Mouse (Mus musculus): Measurements from ENCODE around the gene Col24a1. TPM values are rescaled to one million over a fixed set of nuclear protein-coding genes. Genes with fewer than 3 reads are reported as not detected.

The Col24a1 gene
- polyA plus RNA-seq, 1 experiment from 2014 or later: 0.91 TPM

- H3K36me3 ChIP-seq: no peaks in the 10 kb centered on the region
- no peak overlapping the region for H3K9ac ChIP-seq
- H3K4me3 ChIP-seq: no peak overlapping the region
- H3K27ac ChIP-seq (replicated peaks): no peak overlapping the region
- H3K27me3 ChIP-seq (replicated peaks): no peaks in the 10 kb centered on the region
- H3K4me1 ChIP-seq: peaks cover 6% of the 10 kb centered on the region; the same call in 1 of the 2 replicates
- H3K4me2 ChIP-seq: no peak overlapping the region
- H3K9me3 ChIP-seq: no peaks in the 10 kb centered on the region
- WGBS: 67% methylated on average over 5 of the region's 5 CpGs
- no peak for ATAC-seq (ENCODE audit: extremely low read depth, insufficient number of reproducible peaks, low FRiP score, low TSS enrichment)
Observed at GRCm38 (mm10) chr3:145514197-145514596, 221.9 kb downstream of the Col24a1 start.

- Histone ChIP-seq H3K4me1 (peaks cover 4% of the 10 kb centered on the region; the same call in 1 of the 2 replicates), H3K9me3 (0 out of 2 replicates have a peak, but pooled peaks cover 2% of the 10 kb centered on the region), H3K4me3 (no peak overlapping the region), H3K27ac (replicated peaks) (no peak overlapping the region), H3K9ac (no peak overlapping the region), H3K27me3 (replicated peaks) (no peaks in the 10 kb centered on the region), H3K4me2 (no peak overlapping the region), H3K36me3 (no peaks in the 10 kb centered on the region)
- ATAC-seq (ENCODE audit: extremely low read depth, insufficient number of reproducible peaks, low FRiP score, low TSS enrichment): no peak
- WGBS: 41% methylated on average over 7 of the region's 7 CpGs
Observed at GRCm38 (mm10) chr3:145521528-145522080, 229.3 kb downstream of the Col24a1 start.

- H3K4me3 ChIP-seq: no peak overlapping the region
- H3K4me2 ChIP-seq: no peak overlapping the region
- H3K27ac ChIP-seq (replicated peaks): no peak overlapping the region
- no peak for ATAC-seq (ENCODE audit: extremely low read depth, insufficient number of reproducible peaks, low FRiP score, low TSS enrichment)
- WGBS: 70% methylated on average over 2 of the region's 2 CpGs
- H3K36me3 ChIP-seq: no peaks in the 10 kb centered on the region
- H3K27me3 ChIP-seq (replicated peaks): no peaks in the 10 kb centered on the region
- H3K9me3 ChIP-seq: 0 out of 2 replicates have a peak, but pooled peaks cover 2% of the 10 kb centered on the region
- H3K9ac ChIP-seq: no peak overlapping the region
- no peaks in the 10 kb centered on the region for H3K4me1 ChIP-seq
Observed at GRCm38 (mm10) chr3:145522311-145522710, 230.0 kb downstream of the Col24a1 start.

GRCm38 (mm10) chr3:145525266-145525665 lies 233.0 kb downstream of the Col24a1 start:
- no peaks in the 10 kb centered on the region for H3K9me3 ChIP-seq
- ATAC-seq (ENCODE audit: extremely low read depth, insufficient number of reproducible peaks, low FRiP score, low TSS enrichment): no peak
- no peak overlapping the region for H3K4me2 ChIP-seq
- WGBS: 82% methylated on average over 4 of the region's 4 CpGs
- H3K4me3 ChIP-seq: no peak overlapping the region
- H3K27me3 ChIP-seq (replicated peaks): no peaks in the 10 kb centered on the region
- H3K9ac ChIP-seq: no peak overlapping the region
- H3K36me3 ChIP-seq: no peaks in the 10 kb centered on the region
- H3K4me1 ChIP-seq: no peaks in the 10 kb centered on the region
- H3K27ac ChIP-seq (replicated peaks): no peak overlapping the region

GRCm38 (mm10) chr3:145537870-145538269 lies 245.6 kb downstream of the Col24a1 start:
- no peaks in the 10 kb centered on the region for H3K36me3 ChIP-seq
- no peak overlapping the region for H3K9ac ChIP-seq
- no peak overlapping the region for H3K27ac ChIP-seq (replicated peaks)
- no peaks in the 10 kb centered on the region for H3K4me1 ChIP-seq
- ATAC-seq (ENCODE audit: extremely low read depth, insufficient number of reproducible peaks, low FRiP score, low TSS enrichment): no peak
- no peak overlapping the region for H3K4me3 ChIP-seq
- no peak overlapping the region for H3K4me2 ChIP-seq
- 0 out of 2 replicates have a peak, but pooled peaks cover 3% of the 10 kb centered on the region for H3K9me3 ChIP-seq
- 84% methylated on average over 1 of the region's 1 CpGs for WGBS
- no peaks in the 10 kb centered on the region for H3K27me3 ChIP-seq (replicated peaks)

GRCm38 (mm10) chr3:145548441-145549415 lies 256.5 kb downstream of the Col24a1 start:
- Histone ChIP-seq H3K4me3 (no peak overlapping the region), H3K27ac (replicated peaks) (no peak overlapping the region), H3K4me2 (no peak overlapping the region), H3K27me3 (replicated peaks) (no peaks in the 10 kb centered on the region), H3K9me3 (no peaks in the 10 kb centered on the region), H3K36me3 (no peaks in the 10 kb centered on the region), H3K4me1 (no peaks in the 10 kb centered on the region), H3K9ac (no peak overlapping the region)
- no peak for ATAC-seq (ENCODE audit: extremely low read depth, insufficient number of reproducible peaks, low FRiP score, low TSS enrichment)
- 71% methylated on average over 10 of the region's 10 CpGs for WGBS

- no peak overlapping the region for H3K4me3 ChIP-seq
- 67% methylated on average over 3 of the region's 3 CpGs for WGBS
- H3K9me3 ChIP-seq: no peaks in the 10 kb centered on the region
Observed at GRCm38 (mm10) chr3:145550216-145550615, 257.9 kb downstream of the Col24a1 start.

GRCm38 (mm10) chr3:145554388-145554787 lies 262.1 kb downstream of the Col24a1 start:
- H3K27ac ChIP-seq (replicated peaks): no peak overlapping the region
- H3K4me1 ChIP-seq: no peaks in the 10 kb centered on the region
- no peaks in the 10 kb centered on the region for H3K27me3 ChIP-seq (replicated peaks)
- H3K4me2 ChIP-seq: no peak overlapping the region
- no peak for ATAC-seq (ENCODE audit: extremely low read depth, insufficient number of reproducible peaks, low FRiP score, low TSS enrichment)
- no peak overlapping the region for H3K4me3 ChIP-seq
- no peaks in the 10 kb centered on the region for H3K9me3 ChIP-seq
- H3K9ac ChIP-seq: no peak overlapping the region
- WGBS: 67% methylated on average over 2 of the region's 2 CpGs
- no peaks in the 10 kb centered on the region for H3K36me3 ChIP-seq

More at GRCm38 (mm10) chr3:145550216-145550615, 257.9 kb downstream of the Col24a1 start:
- Histone ChIP-seq H3K27ac (replicated peaks) (no peak overlapping the region), H3K4me2 (no peak overlapping the region), H3K9ac (no peak overlapping the region), H3K36me3 (no peaks in the 10 kb centered on the region), H3K27me3 (replicated peaks) (no peaks in the 10 kb centered on the region), H3K4me1 (no peaks in the 10 kb centered on the region)
- ATAC-seq (ENCODE audit: extremely low read depth, insufficient number of reproducible peaks, low FRiP score, low TSS enrichment): no peak

- no peak overlapping the region for H3K4me2 ChIP-seq
- 82% methylated on average over 10 of the region's 10 CpGs for WGBS
- no peaks in the 10 kb centered on the region for H3K27me3 ChIP-seq (replicated peaks)
- H3K9ac ChIP-seq: no peak overlapping the region
- ATAC-seq (ENCODE audit: extremely low read depth, insufficient number of reproducible peaks, low FRiP score, low TSS enrichment): no peak
- H3K9me3 ChIP-seq: no peaks in the 10 kb centered on the region
- no peak overlapping the region for H3K4me3 ChIP-seq
- H3K4me1 ChIP-seq: no peaks in the 10 kb centered on the region
- no peaks in the 10 kb centered on the region for H3K36me3 ChIP-seq
- no peak overlapping the region for H3K27ac ChIP-seq (replicated peaks)
Observed at GRCm38 (mm10) chr3:145556206-145556605, 263.9 kb downstream of the Col24a1 start.

GRCm38 (mm10) chr3:145559675-145560074 lies 267.4 kb downstream of the Col24a1 start:
- Histone ChIP-seq H3K4me2 (no peak overlapping the region), H3K36me3 (no peaks in the 10 kb centered on the region), H3K27me3 (replicated peaks) (no peaks in the 10 kb centered on the region), H3K9me3 (peaks cover 16% of the 10 kb centered on the region), H3K27ac (replicated peaks) (no peak overlapping the region), H3K4me3 (no peak overlapping the region), H3K9ac (no peak overlapping the region), H3K4me1 (no peaks in the 10 kb centered on the region)
- no peak for ATAC-seq (ENCODE audit: extremely low read depth, insufficient number of reproducible peaks, low FRiP score, low TSS enrichment)
- 81% methylated on average over 5 of the region's 5 CpGs for WGBS

GRCm38 (mm10) chr3:145560117-145560516 lies 267.8 kb downstream of the Col24a1 start:
- Histone ChIP-seq H3K4me2 (no peak overlapping the region), H3K27ac (replicated peaks) (no peak overlapping the region), H3K9me3 (peaks cover 16% of the 10 kb centered on the region), H3K27me3 (replicated peaks) (no peaks in the 10 kb centered on the region), H3K36me3 (no peaks in the 10 kb centered on the region), H3K9ac (no peak overlapping the region), H3K4me1 (no peaks in the 10 kb centered on the region), H3K4me3 (no peak overlapping the region)
- ATAC-seq (ENCODE audit: extremely low read depth, insufficient number of reproducible peaks, low FRiP score, low TSS enrichment): no peak
- WGBS: 74% methylated on average over 4 of the region's 4 CpGs

All from heart, embryonic 13.5 days (tissue).